Mouse (Mus musculus) embryo, embryonic 11.5 days (tissue): ENCODE measurements around the gene Vstm5.

Experiments used
- DNase-seq: peaks from one replicate; pipeline ENCODE4 v3.0.0-alpha.2; 2012; ENCODE audit warnings: low read depth, low spot score

Vstm5 gene

GRCm38 (mm10) chr9:15308254-15308653 lies 69.4 kb downstream of the Vstm5 start:
- no peak for DNase-seq
